Mouse (Mus musculus): Measurements from ENCODE around the gene Gm20388. TPM values are rescaled to one million over a fixed set of nuclear protein-coding genes. Genes with fewer than 3 reads are reported as not detected.

Gm20388 gene
- polyA plus RNA-seq, 2 experiments = 8.5 TPM; not detected in 1

- no peaks in the 10 kb centered on the region for H3K9me3 ChIP-seq (ENCODE audit: control insufficient read depth, low read length)
- ATAC-seq (ENCODE audit: insufficient read depth) (no peak), DNase-seq (ENCODE audit: low read depth in 3 of 3, low spot score in 3 of 3) (no peak)
- H3K27me3 ChIP-seq (ENCODE audit: control insufficient read depth, insufficient read depth, low read length) = no peaks in the 10 kb centered on the region; the same call in 1 of the 2 replicates
- no peak overlapping the region for H3K4me2 ChIP-seq (ENCODE audit: low read depth)
- H3K4me1 ChIP-seq (replicated peaks; ENCODE audit: control insufficient read depth in 2 of 2, insufficient read depth in 2 of 2, low read length in 1 of 2) = no peaks in the 10 kb centered on the region
- TF ChIP-seq CTCF (IDR thresholded peaks at IDR 0.05; ENCODE audit: low read depth) (no peak), EP300 (IDR thresholded peaks at IDR 0.05; ENCODE audit: low read depth) (no peak)
- H3K4me3 ChIP-seq (ENCODE audit: insufficient read depth in 1 of 2, low read depth in 2 of 2, low read length in 2 of 2) = no peak overlapping the region
- H3K9ac ChIP-seq (replicated peaks) = no peak overlapping the region
- H3K27ac ChIP-seq = no peak overlapping the region
- H3K36me3 ChIP-seq (replicated peaks; ENCODE audit: control insufficient read depth, insufficient read depth, low read depth) = no peaks in the 10 kb centered on the region
- WGBS (ENCODE audit: insufficient replicate concordance) = 35% methylated on average over 2 of the region's 2 CpGs
Measured at GRCm38 (mm10) chr8:122049923-122050322, 2139.3 kb downstream of the Gm20388 start.

- no peaks in the 10 kb centered on the region; the same call in 1 of the 2 replicates for H3K27me3 ChIP-seq (ENCODE audit: control insufficient read depth, insufficient read depth, low read length)
- no peak overlapping the region for H3K4me3 ChIP-seq (ENCODE audit: insufficient read depth in 1 of 2, low read depth in 2 of 2, low read length in 2 of 2)
- 76% methylated on average over 9 of the region's 9 CpGs for WGBS (ENCODE audit: insufficient replicate concordance)
- H3K4me2 ChIP-seq (ENCODE audit: low read depth) = no peak overlapping the region
- no peaks in the 10 kb centered on the region for H3K4me1 ChIP-seq (replicated peaks; ENCODE audit: control insufficient read depth in 2 of 2, insufficient read depth in 2 of 2, low read length in 1 of 2)
- H3K27ac ChIP-seq = no peak overlapping the region
- DNase-seq (ENCODE audit: low read depth in 3 of 3, low spot score in 3 of 3) (no peak), ATAC-seq (ENCODE audit: insufficient read depth) (no peak)
- TF ChIP-seq EP300 (IDR thresholded peaks at IDR 0.05; ENCODE audit: low read depth) = no peak
- TF ChIP-seq CTCF (IDR thresholded peaks at IDR 0.05; ENCODE audit: low read depth) = no peak
- no peaks in the 10 kb centered on the region for H3K36me3 ChIP-seq (replicated peaks; ENCODE audit: control insufficient read depth, insufficient read depth, low read depth)
- H3K9me3 ChIP-seq (ENCODE audit: control insufficient read depth, low read length) = no peaks in the 10 kb centered on the region
- no peak overlapping the region for H3K9ac ChIP-seq (replicated peaks)
Measured at GRCm38 (mm10) chr8:122050620-122051019, 2140.0 kb downstream of the Gm20388 start.

- H3K36me3 ChIP-seq (replicated peaks; ENCODE audit: control insufficient read depth, insufficient read depth, low read depth) = no peaks in the 10 kb centered on the region
- H3K9ac ChIP-seq (replicated peaks) = no peak overlapping the region; the same call in 1 of the 2 replicates
- no peaks in the 10 kb centered on the region for H3K27me3 ChIP-seq (ENCODE audit: control insufficient read depth, insufficient read depth, low read length)
- H3K27ac ChIP-seq = no peak overlapping the region
- WGBS (ENCODE audit: insufficient replicate concordance) = 55% methylated on average over 10 of the region's 10 CpGs
- H3K9me3 ChIP-seq (ENCODE audit: control insufficient read depth, low read length) = no peaks in the 10 kb centered on the region
- TF ChIP-seq EP300 (IDR thresholded peaks at IDR 0.05; ENCODE audit: low read depth) = no peak
- no peak for TF ChIP-seq CTCF (IDR thresholded peaks at IDR 0.05; ENCODE audit: low read depth)
- H3K4me3 ChIP-seq (ENCODE audit: insufficient read depth in 1 of 2, low read depth in 2 of 2, low read length in 2 of 2) = no peak overlapping the region
- no peak for DNase-seq (ENCODE audit: low read depth in 3 of 3, low spot score in 3 of 3)
- ATAC-seq (ENCODE audit: insufficient read depth) = no peak
- no peak overlapping the region for H3K4me2 ChIP-seq (ENCODE audit: low read depth)
- H3K4me1 ChIP-seq (replicated peaks; ENCODE audit: control insufficient read depth in 2 of 2, insufficient read depth in 2 of 2, low read length in 1 of 2) = no peaks in the 10 kb centered on the region
Measured at GRCm38 (mm10) chr8:122055321-122055720, 2144.7 kb downstream of the Gm20388 start.

GRCm38 (mm10) chr8:122056113-122056512, 2145.5 kb downstream of the Gm20388 start:
- H3K4me1 ChIP-seq (replicated peaks; ENCODE audit: control insufficient read depth in 2 of 2, insufficient read depth in 2 of 2, low read length in 1 of 2) = no peaks in the 10 kb centered on the region
- WGBS (ENCODE audit: insufficient replicate concordance) = 17% methylated on average over 1 of the region's 1 CpGs
- ATAC-seq (ENCODE audit: insufficient read depth) = no peak
- H3K36me3 ChIP-seq (replicated peaks; ENCODE audit: control insufficient read depth, insufficient read depth, low read depth) = no peaks in the 10 kb centered on the region
- no peak overlapping the region for H3K4me3 ChIP-seq (ENCODE audit: insufficient read depth in 1 of 2, low read depth in 2 of 2, low read length in 2 of 2)
- H3K9me3 ChIP-seq (ENCODE audit: control insufficient read depth, low read length) = no peaks in the 10 kb centered on the region
- H3K27me3 ChIP-seq (ENCODE audit: control insufficient read depth, insufficient read depth, low read length) = no peaks in the 10 kb centered on the region
- TF ChIP-seq CTCF (IDR thresholded peaks at IDR 0.05; ENCODE audit: low read depth) = no peak
- no peak for TF ChIP-seq EP300 (IDR thresholded peaks at IDR 0.05; ENCODE audit: low read depth)
- H3K4me2 ChIP-seq (ENCODE audit: low read depth) = no peak overlapping the region
- H3K27ac ChIP-seq = no peak overlapping the region
- no peak overlapping the region for H3K9ac ChIP-seq (replicated peaks)
- DNase-seq (ENCODE audit: low read depth in 3 of 3, low spot score in 3 of 3) = no peak

GRCm38 (mm10) chr8:122056882-122057281, 2146.2 kb downstream of the Gm20388 start:
- DNase-seq (ENCODE audit: low read depth in 3 of 3, low spot score in 3 of 3) = no peak
- Histone ChIP-seq H3K27ac (no peak overlapping the region), H3K4me2 (ENCODE audit: low read depth) (no peak overlapping the region)

More at GRCm38 (mm10) chr8:122056882-122057281, 2146.2 kb downstream of the Gm20388 start:
- TF ChIP-seq CTCF (IDR thresholded peaks at IDR 0.05; ENCODE audit: low read depth) = no peak
- no peak for TF ChIP-seq EP300 (IDR thresholded peaks at IDR 0.05; ENCODE audit: low read depth)
- no peaks in the 10 kb centered on the region for H3K9me3 ChIP-seq (ENCODE audit: control insufficient read depth, low read length)
- no peak overlapping the region for H3K4me3 ChIP-seq (ENCODE audit: insufficient read depth in 1 of 2, low read depth in 2 of 2, low read length in 2 of 2)
- 62% methylated on average over 7 of the region's 7 CpGs for WGBS (ENCODE audit: insufficient replicate concordance)
- H3K27me3 ChIP-seq (ENCODE audit: control insufficient read depth, insufficient read depth, low read length) = no peaks in the 10 kb centered on the region
- H3K9ac ChIP-seq (replicated peaks) = no peak overlapping the region
- no peak for ATAC-seq (ENCODE audit: insufficient read depth)
- H3K4me1 ChIP-seq (replicated peaks; ENCODE audit: control insufficient read depth in 2 of 2, insufficient read depth in 2 of 2, low read length in 1 of 2) = no peaks in the 10 kb centered on the region
- no peaks in the 10 kb centered on the region for H3K36me3 ChIP-seq (replicated peaks; ENCODE audit: control insufficient read depth, insufficient read depth, low read depth)

All from liver, embryonic 14.5 days (tissue).